ENCODE assay signal across 8 mouse cellular contexts in genomic region chr4:32950356-32951034, GRCm38 (mm10). TPM values are rescaled to one million over a fixed set of nuclear protein-coding genes. Genes with fewer than 3 reads are reported as not detected.
DNase-seq lines count a peak whose midpoint lies in the region; ATAC-seq and TF ChIP-seq lines count a peak whose summit lies in the region.

Gene Ankrd6, minus strand, starts transcription at chr4:32950841.

- no peaks in the 10 kb centered on the region for H3K9me3 ChIP-seq in hindbrain, embryonic 16.5 days (ENCODE audit: control insufficient read depth, low read length)
- H3K9me3 ChIP-seq in megakaryocyte, embryonic 14.5 days = peaks cover 11% of the 10 kb centered on the region

- H3K4me2 ChIP-seq in hindbrain, embryonic 16.5 days (ENCODE audit: low read length) = peak within 1 kb of the TSS; percentile 97

- intact Hi-C loops in gastrocnemius, adult 2 months (cut with DNase I) = loop anchor here (5.0 to 10.0 kb wide), 2 partner anchors 167 to 176 kb away; no protein-coding TSS in a partner anchor

- peaks cover 8% of the 10 kb centered on the region for H3K4me1 ChIP-seq in hindbrain, embryonic 16.5 days (ENCODE audit: control insufficient read depth, insufficient read depth, low read depth, low read length)
- H3K4me1 ChIP-seq in megakaryocyte, embryonic 14.5 days = peaks cover 25% of the 10 kb centered on the region

- under 1% methylated on average over 63 of the region's 66 CpGs for WGBS in hindbrain, embryonic 16.5 days

- H3K4me3 ChIP-seq in gastrocnemius, adult 2 months = peak within 1 kb of the TSS; percentile 91
- peak within 1 kb of the TSS; percentile 78 for H3K4me3 ChIP-seq in hindbrain, embryonic 16.5 days (ENCODE audit: low read length)
- peak within 1 kb of the TSS; percentile 92 for H3K4me3 ChIP-seq in megakaryocyte, embryonic 14.5 days (replicated peaks)

- H3K36me3 ChIP-seq in hindbrain, embryonic 16.5 days (ENCODE audit: control insufficient read depth, insufficient read depth, low read length) = no peaks in the 10 kb centered on the region
- H3K36me3 ChIP-seq in megakaryocyte, embryonic 14.5 days (replicated peaks; ENCODE audit: low read length) = no peaks in the 10 kb centered on the region

- peak within 1 kb of the TSS; percentile 86 for H3K27ac ChIP-seq in gastrocnemius, adult 2 months
- H3K27ac ChIP-seq in hindbrain, embryonic 16.5 days (ENCODE audit: low read depth, low read length) = peak within 1 kb of the TSS; percentile 66; the same call in 1 of the 2 replicates

- DNase-seq in ZHBTc4 (ENCODE audit: low read depth, low spot score) = peak; percentile 88
- peak; percentile 87 for DNase-seq in gastrocnemius, adult 2 months
- DNase-seq in left cerebral cortex, adult 8-10 months (ENCODE audit: low spot score in 2 of 2) = peak; percentile 40 to 80
- peak; percentile 78 to 89 for DNase-seq in right cerebral cortex, postnatal 10 days (ENCODE audit: low spot score in 2 of 2)
- DNase-seq in urinary bladder, postnatal 14 days (ENCODE audit: low spot score) = peak; percentile 72

- ATAC-seq in common myeloid progenitor, adult 5-6 weeks (replicated peaks; ENCODE audit: low read depth, poor library complexity, severe bottlenecking) = peak; percentile 91
- ATAC-seq in hindbrain, embryonic 16.5 days = peak; percentile 96

- TF ChIP-seq CTCF in gastrocnemius, adult 2 months (IDR thresholded peaks at IDR 0.05) = peak; percentile 81

- no peaks in the 10 kb centered on the region for H3K27me3 ChIP-seq in hindbrain, embryonic 16.5 days (replicated peaks; ENCODE audit: control insufficient read depth, insufficient read depth, low read length)
- peaks cover 59% of the 10 kb centered on the region for H3K27me3 ChIP-seq in megakaryocyte, embryonic 14.5 days (replicated peaks)

- H3K9ac ChIP-seq in hindbrain, embryonic 16.5 days (ENCODE audit: low read depth, low read length) = peak within 1 kb of the TSS; percentile 80

RNA-seq across cellular contexts. Expression of gene Ankrd6, which starts in this region (rescaled TPM):
- 1.7 and 1.9 TPM in 2 replicates for total RNA-seq in common myeloid progenitor, adult 5-6 weeks (2017)
- 1 to 10 TPM; 2.5 to 6.2 TPM for total RNA-seq in gastrocnemius, adult 2 months (2021)
- polyA plus RNA-seq in hindbrain, embryonic 16.5 days (2015; fragmentation: Nextera tagmentation; extraction: Ambion mirVana) = 22.2 and 27.1 TPM in 2 replicates
- total RNA-seq in left cerebral cortex, adult 8-10 months (2022) = 10 to 100 TPM; 40.6 to 48.4 (median 40.7) TPM
- not detected in 2 replicates for polyA plus RNA-seq in megakaryocyte, embryonic 14.5 days (2012; ENCODE audit: insufficient read depth, low replicate concordance)

Comparison
In these comparisons a context has a peak if more than half of its experiments do, and no peak if none do; other contexts are left out.
1. Peak in every context shown above with its lines: DNase-seq, ATAC-seq, H3K4me3 ChIP-seq and H3K27ac ChIP-seq.
2. RNA of gene Ankrd6 (total RNA-seq): 40.6 to 48.4 TPM in left cerebral cortex, adult 8-10 months; 2.5 to 6.2 TPM in gastrocnemius, adult 2 months and 1.7 to 1.9 TPM in common myeloid progenitor, adult 5-6 weeks; every median in the first group is over 4 times any median in the second.
3. RNA of gene Ankrd6 (polyA plus RNA-seq): 22.2 to 27.1 TPM in hindbrain, embryonic 16.5 days; not detected in megakaryocyte, embryonic 14.5 days; every median in the first group is over 10 times any median in the second.